Mouse (Mus musculus) forebrain, embryonic 14.5 days (tissue): ENCODE results near the gene Fgfr2. TPM values are rescaled to one million over a fixed set of nuclear protein-coding genes. Genes with fewer than 3 reads are reported as not detected.
A peak's percentile ranks its signal among the peaks of the same experiment; 100 is the strongest.

Experiments
- ATAC-seq: fragments of 200-750 bp; cut with Nextera tagmentation; 2 replicates; pipeline ENCODE4 v1.8.0; 2017; ENCODE audit warnings: mild to moderate bottlenecking, moderate library complexity
- DNase-seq: peaks from one replicate; pipeline ENCODE4 v3.0.0-alpha.2; 2015; ENCODE audit warnings: low spot score
- H3K27ac ChIP-seq: fragments of 300-500 bp; sonication (generic); 2 replicates; pipeline ENCODE4 v1.5.1; 2014; ENCODE audit warnings: low read depth, mild to moderate bottlenecking, control low read depth, low read length, moderate library complexity
- H3K27me3 ChIP-seq: fragments of 300-500 bp; sonication (generic); replicated peaks from 2 replicates; pipeline ENCODE4 v1.6.1; 2014; ENCODE audit warnings: low read length, control low read depth, mixed read lengths; ENCODE audit not compliant: control insufficient read depth, insufficient read depth
- H3K36me3 ChIP-seq: fragments of 300-500 bp; sonication (generic); 2 replicates; pipeline ENCODE4 v1.6.1; 2014; ENCODE audit warnings: low read length, control low read depth; ENCODE audit not compliant: control insufficient read depth, insufficient read depth
- H3K4me1 ChIP-seq: fragments of 300-500 bp; sonication (generic); 2 replicates; pipeline ENCODE4 v1.6.1; 2014; ENCODE audit warnings: antibody characterized with exemption, low read length, control low read depth; ENCODE audit not compliant: control insufficient read depth, insufficient read depth
- H3K4me2 ChIP-seq: fragments of 300-500 bp; sonication (generic); 2 replicates; pipeline ENCODE4 v1.6.1; 2014; ENCODE audit warnings: mild to moderate bottlenecking, control low read depth, low read length
- H3K4me3 ChIP-seq: fragments of 300-500 bp; sonication (generic); 2 replicates; pipeline ENCODE4 v1.5.1; 2014; ENCODE audit warnings: low read depth, low read length, control low read depth
- H3K9ac ChIP-seq: fragments of 300-500 bp; sonication (generic); 2 replicates; pipeline ENCODE4 v1.6.1; 2014; ENCODE audit warnings: mild to moderate bottlenecking, low read length, control low read depth, moderate library complexity
- H3K9me3 ChIP-seq: fragments of 300-500 bp; sonication (generic); replicated peaks from 2 replicates; pipeline ENCODE4 v1.6.1; 2016; ENCODE audit warnings: low read length, control low read depth, mixed read lengths; ENCODE audit not compliant: control insufficient read depth
- WGBS: fragments of 180-500 bp; shearing (Covaris S2); extraction: QIAGEN DNeasy Blood & Tissue Kit; methylation state at CpG from one replicate; pipeline ENCODE4 v1.1.7; 2014; 5-methylcytosine and 5-hydroxymethylcytosine counted together
- polyA plus RNA-seq: library from polyadenylated mRNA; unstranded; fragments of >200 nt; fragmentation: Nextera tagmentation; extraction: Ambion mirVana; gene quantifications from 2 replicates; pipeline ENCODE4 v1.2.1, GENCODE M21; 2014

Gene Fgfr2
- polyA plus RNA-seq, 1 experiment from 2014 or later, result 35.9 TPM

GRCm38 (mm10) chr7:130836066-130836465, 2287.1 kb downstream of the Fgfr2 start:
- no peak for DNase-seq
- H3K27me3 ChIP-seq, result 0 out of 2 replicates have a peak, but pooled peaks cover 4% of the 10 kb centered on the region
- WGBS, result 76% methylated on average over 9 of the region's 9 CpGs
- H3K4me1 ChIP-seq, result peaks cover 20% of the 10 kb centered on the region
- no peak overlapping the region for H3K27ac ChIP-seq
- H3K4me2 ChIP-seq, result no peak overlapping the region
- ATAC-seq, result no peak
- no peak overlapping the region for H3K4me3 ChIP-seq
- H3K36me3 ChIP-seq, result no peaks in the 10 kb centered on the region
- H3K9me3 ChIP-seq, result no peaks in the 10 kb centered on the region
- H3K9ac ChIP-seq, result no peak overlapping the region

- DNase-seq (peak; percentile 55), ATAC-seq (0 out of 2 replicates have a peak, but pooled peaks have one; percentile 25)
- Histone ChIP-seq H3K9me3 (no peaks in the 10 kb centered on the region), H3K27me3 (0 out of 2 replicates have a peak, but pooled peaks cover 4% of the 10 kb centered on the region), H3K36me3 (no peaks in the 10 kb centered on the region), H3K9ac (no peak overlapping the region), H3K4me3 (no peak overlapping the region), H3K27ac (no peak overlapping the region), H3K4me1 (peaks cover 20% of the 10 kb centered on the region), H3K4me2 (no peak overlapping the region)
- 6% methylated on average over 18 of the region's 18 CpGs for WGBS
Observed at GRCm38 (mm10) chr7:130834958-130835861, 2287.9 kb downstream of the Fgfr2 start.

- H3K9me3 ChIP-seq, result no peaks in the 10 kb centered on the region
- peak; percentile 68 for DNase-seq
- H3K4me1 ChIP-seq, result peaks cover 20% of the 10 kb centered on the region
- no peak overlapping the region for H3K9ac ChIP-seq
- H3K27me3 ChIP-seq, result 0 out of 2 replicates have a peak, but pooled peaks cover 4% of the 10 kb centered on the region
- no peak overlapping the region for H3K4me3 ChIP-seq
- H3K27ac ChIP-seq, result no peak overlapping the region
- 13% methylated on average over 21 of the region's 21 CpGs for WGBS
- H3K36me3 ChIP-seq, result no peaks in the 10 kb centered on the region
- no peak overlapping the region for H3K4me2 ChIP-seq
- peak; percentile 89 for ATAC-seq
Observed at GRCm38 (mm10) chr7:130834299-130834698, 2288.9 kb downstream of the Fgfr2 start.

GRCm38 (mm10) chr7:130831586-130831985, 2291.6 kb downstream of the Fgfr2 start:
- no peak for DNase-seq
- H3K27ac ChIP-seq, result no peak overlapping the region
- H3K4me2 ChIP-seq, result no peak overlapping the region
- H3K27me3 ChIP-seq, result 0 out of 2 replicates have a peak, but pooled peaks cover 4% of the 10 kb centered on the region
- ATAC-seq, result no peak
- no peak overlapping the region for H3K9ac ChIP-seq
- no peaks in the 10 kb centered on the region for H3K9me3 ChIP-seq
- no peak overlapping the region for H3K4me3 ChIP-seq
- peaks cover 9% of the 10 kb centered on the region for H3K4me1 ChIP-seq
- 91% methylated on average over 5 of the region's 5 CpGs for WGBS
- H3K36me3 ChIP-seq, result no peaks in the 10 kb centered on the region

GRCm38 (mm10) chr7:130828475-130828874, 2294.7 kb downstream of the Fgfr2 start:
- H3K4me2 ChIP-seq, result no peak overlapping the region
- no peaks in the 10 kb centered on the region for H3K36me3 ChIP-seq
- WGBS, result 86% methylated on average over 10 of the region's 10 CpGs
- no peaks in the 10 kb centered on the region for H3K9me3 ChIP-seq
- no peak for ATAC-seq
- H3K4me3 ChIP-seq, result no peak overlapping the region
- no peaks in the 10 kb centered on the region for H3K4me1 ChIP-seq
- H3K9ac ChIP-seq, result no peak overlapping the region
- DNase-seq, result no peak
- H3K27ac ChIP-seq, result no peak overlapping the region
- no peaks in the 10 kb centered on the region for H3K27me3 ChIP-seq

GRCm38 (mm10) chr7:130827844-130828403, 2295.2 kb downstream of the Fgfr2 start:
- ATAC-seq, result no peak
- Histone ChIP-seq H3K4me2 (no peak overlapping the region), H3K4me3 (no peak overlapping the region), H3K9ac (no peak overlapping the region), H3K4me1 (no peaks in the 10 kb centered on the region), H3K36me3 (no peaks in the 10 kb centered on the region), H3K27ac (no peak overlapping the region), H3K9me3 (no peaks in the 10 kb centered on the region), H3K27me3 (no peaks in the 10 kb centered on the region)
- WGBS, result 86% methylated on average over 9 of the region's 9 CpGs
- DNase-seq, result no peak

- H3K4me2 ChIP-seq, result no peak overlapping the region
Observed at GRCm38 (mm10) chr7:130827431-130827830, 2295.7 kb downstream of the Fgfr2 start.

GRCm38 (mm10) chr7:130826343-130826742, 2296.8 kb downstream of the Fgfr2 start:
- Histone ChIP-seq H3K27ac (no peak overlapping the region), H3K4me3 (no peak overlapping the region), H3K4me2 (no peak overlapping the region), H3K9me3 (no peaks in the 10 kb centered on the region), H3K36me3 (no peaks in the 10 kb centered on the region), H3K4me1 (no peaks in the 10 kb centered on the region), H3K9ac (no peak overlapping the region), H3K27me3 (no peaks in the 10 kb centered on the region)
- DNase-seq, result no peak
- no peak for ATAC-seq
- 84% methylated on average over 3 of the region's 3 CpGs for WGBS

More at GRCm38 (mm10) chr7:130827431-130827830, 2295.7 kb downstream of the Fgfr2 start:
- no peak overlapping the region for H3K4me3 ChIP-seq
- ATAC-seq, result no peak
- DNase-seq, result peak; percentile 66
- H3K4me1 ChIP-seq, result no peaks in the 10 kb centered on the region
- H3K36me3 ChIP-seq, result no peaks in the 10 kb centered on the region
- no peak overlapping the region for H3K9ac ChIP-seq
- no peaks in the 10 kb centered on the region for H3K27me3 ChIP-seq
- H3K9me3 ChIP-seq, result no peaks in the 10 kb centered on the region
- WGBS, result 58% methylated on average over 3 of the region's 3 CpGs
- H3K27ac ChIP-seq, result no peak overlapping the region

GRCm38 (mm10) chr7:130823992-130824391, 2299.2 kb downstream of the Fgfr2 start:
- ATAC-seq, result no peak
- no peak overlapping the region for H3K9ac ChIP-seq
- 76% methylated on average over 9 of the region's 9 CpGs for WGBS
- H3K4me3 ChIP-seq, result no peak overlapping the region
- H3K9me3 ChIP-seq, result no peaks in the 10 kb centered on the region
- no peaks in the 10 kb centered on the region for H3K4me1 ChIP-seq
- H3K4me2 ChIP-seq, result no peak overlapping the region
- H3K27ac ChIP-seq, result no peak overlapping the region
- H3K27me3 ChIP-seq, result no peaks in the 10 kb centered on the region
- no peak for DNase-seq
- no peaks in the 10 kb centered on the region for H3K36me3 ChIP-seq
